Mouse (Mus musculus) ES-E14 (cell line): Measurements from ENCODE around the gene Gucy2d. TPM values are rescaled to one million over a fixed set of nuclear protein-coding genes. Genes with fewer than 3 reads are reported as not detected.

ENCODE experiments used
- DNase-seq: peaks from one replicate; pipeline ENCODE4 v3.0.0-alpha.2; 2013; ENCODE audit warnings: low read depth, low spot score
- H3K27ac ChIP-seq: 2 replicates; pipeline ENCODE4 v1.5.1; 2012; ENCODE audit warnings: low read depth, mild to moderate bottlenecking, low read length, moderate library complexity, mixed read lengths; ENCODE audit not compliant: poor library complexity, insufficient read depth, severe bottlenecking
- H3K36me3 ChIP-seq: 2 replicates; pipeline ENCODE4 v1.6.1; 2012; ENCODE audit warnings: mild to moderate bottlenecking, low read length, moderate library complexity, mixed read lengths; ENCODE audit not compliant: control insufficient read depth, poor library complexity, insufficient read depth, severe bottlenecking
- H3K4me1 ChIP-seq, 2 experiments: fragments of 150-350 bp in 1 of 2; sonication (generic) in 1 of 2; 2 replicates each; pipeline ENCODE4 v1.6.1; 2012; ENCODE audit warnings: low read length in 2 of 2, mild to moderate bottlenecking in 1 of 2, mixed read lengths in 1 of 2; ENCODE audit not compliant: control insufficient read depth in 2 of 2, insufficient read depth in 2 of 2, poor library complexity in 1 of 2
- H3K4me3 ChIP-seq, 2 experiments: fragments of 150-350 bp in 1 of 2; sonication (generic) in 1 of 2; 2 replicates each; pipeline ENCODE4 v1.5.1; 2012; ENCODE audit warnings: low read length in 2 of 2, low read depth in 1 of 2, mild to moderate bottlenecking in 1 of 2, mixed read lengths in 1 of 2; ENCODE audit not compliant: insufficient read depth in 1 of 2, poor library complexity in 1 of 2, severe bottlenecking in 1 of 2
- H3K9ac ChIP-seq: 2 replicates; pipeline ENCODE4 v1.6.1; 2012; ENCODE audit warnings: low read depth, mild to moderate bottlenecking, low read length, mixed read lengths; ENCODE audit not compliant: poor library complexity, insufficient read depth, severe bottlenecking
- H3K9me3 ChIP-seq: fragments of 150-350 bp; sonication (generic); 2 replicates; pipeline ENCODE4 v1.6.1; 2012; ENCODE audit warnings: low read depth, mild to moderate bottlenecking, low read length; ENCODE audit not compliant: control insufficient read depth, insufficient read depth
- CHD2 ChIP-seq: IDR thresholded peaks from 2 replicates; pipeline ENCODE4 v1.6.1; 2014; ENCODE audit warnings: mild to moderate bottlenecking, low read depth, low read length, inconsistent platforms
- HCFC1 ChIP-seq: IDR thresholded peaks from 2 replicates; pipeline ENCODE4 v1.6.1; 2012; ENCODE audit warnings: low read length, inconsistent platforms, borderline replicate concordance; ENCODE audit not compliant: insufficient read depth
- MAFK ChIP-seq: IDR thresholded peaks from 2 replicates; pipeline ENCODE4 v1.6.1; 2014; ENCODE audit warnings: mild to moderate bottlenecking, low read depth, low read length, inconsistent platforms; ENCODE audit not compliant: insufficient read depth
- ZC3H11A ChIP-seq: IDR thresholded peaks from 2 replicates; pipeline ENCODE4 v1.6.1; 2012; ENCODE audit warnings: low read depth, mild to moderate bottlenecking, inconsistent platforms, low read length, borderline replicate concordance
- ZNF384 ChIP-seq: IDR thresholded peaks from 2 replicates; pipeline ENCODE4 v1.6.1; 2012; ENCODE audit warnings: low read depth, low read length, inconsistent platforms
- in situ Hi-C, 2 experiments: fragments of 600-800 bp; cut with MboI; formaldehyde crosslinking; loops; one replicate each; pipeline ENCODE4 v1.15.1; 2025; ENCODE audit warnings: low sequenced_read_pairs in 2 of 2, inconsistent platforms in 1 of 2; ENCODE audit not compliant: unreplicated experiment in 2 of 2
- total RNA-seq: library from RNA; depleted of rRNA; stranded (reverse); fragments of 300-350 nt; gene quantifications from 2 replicates; pipeline ENCODE4 v1.2.3, GENCODE M21; 2012

The Gucy2d gene
- total RNA-seq, 1 experiment: not detected

DNA sequence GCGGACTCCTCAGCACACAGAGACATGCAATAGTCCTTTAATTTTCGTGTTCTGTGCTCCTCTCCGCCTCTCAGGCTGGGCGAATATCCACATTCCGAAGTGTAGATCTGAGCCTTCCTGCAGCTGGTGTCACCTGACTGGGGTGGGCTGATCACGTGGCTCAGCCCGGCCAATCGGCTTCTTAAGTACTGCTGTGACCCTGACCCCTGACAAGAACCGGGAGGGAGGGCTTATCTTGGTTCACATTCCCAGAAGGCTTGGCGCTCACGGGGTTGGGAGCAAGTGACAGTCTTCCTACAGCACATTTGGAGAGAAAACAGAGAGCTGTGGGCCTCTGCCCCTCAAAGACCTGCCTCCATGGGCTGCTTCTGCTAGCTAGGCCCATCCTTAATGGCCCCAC lies 16.7 kb upstream of the Gucy2d start:
- TF ChIP-seq HCFC1 (no peak), ZC3H11A (no peak), CHD2 (0 out of 2 replicates have a peak, but pooled peaks have one; percentile 36)
- in situ Hi-C loops: no loop called here
- Histone ChIP-seq H3K36me3 (no peaks in the 10 kb centered on the region), H3K9me3 (no peaks in the 10 kb centered on the region), H3K27ac (peak overlapping the region; percentile 10; the same call in 1 of the 2 replicates), H3K4me1 (peaks cover 0 to 4% of the 10 kb centered on the region in 2 experiments; a peak in 1 of 4 replicates), H3K9ac (peak overlapping the region; percentile 78), H3K4me3 (peak overlapping the region; percentile 70 to 76)
- DNase-seq: peak; percentile 71

DNA sequence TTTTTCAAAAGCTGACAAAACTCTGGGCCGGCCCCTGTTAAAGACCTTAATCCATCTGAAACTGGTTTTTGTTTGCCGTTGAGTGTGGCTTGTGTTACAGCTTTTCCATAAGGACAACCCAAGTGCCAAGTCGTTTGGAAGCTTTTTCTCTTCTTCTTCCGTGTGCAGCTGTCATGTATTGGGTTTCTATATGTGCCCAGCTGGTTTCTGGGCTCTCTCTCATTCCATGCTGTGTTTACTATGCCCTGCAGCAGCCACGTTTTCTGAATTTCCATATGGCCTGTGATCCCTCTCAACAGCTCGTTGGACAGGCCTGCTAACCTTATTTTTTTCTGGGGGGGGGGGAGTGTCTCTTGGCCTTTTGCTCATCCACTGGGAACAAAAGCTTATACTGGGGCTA lies 15.8 kb upstream of the Gucy2d start:
- Histone ChIP-seq H3K9ac (no peak overlapping the region), H3K4me1 (peaks cover 0 to 4% of the 10 kb centered on the region in 2 experiments; a peak in 1 of 4 replicates), H3K36me3 (no peaks in the 10 kb centered on the region), H3K9me3 (no peaks in the 10 kb centered on the region), H3K4me3 (no peak overlapping the region), H3K27ac (no peak overlapping the region)
- in situ Hi-C loops: no loop called here
- TF ChIP-seq MAFK: no peak
- no peak for TF ChIP-seq ZNF384
- no peak for TF ChIP-seq ZC3H11A
- no peak for TF ChIP-seq CHD2
- no peak for TF ChIP-seq HCFC1
- no peak for DNase-seq

DNA sequence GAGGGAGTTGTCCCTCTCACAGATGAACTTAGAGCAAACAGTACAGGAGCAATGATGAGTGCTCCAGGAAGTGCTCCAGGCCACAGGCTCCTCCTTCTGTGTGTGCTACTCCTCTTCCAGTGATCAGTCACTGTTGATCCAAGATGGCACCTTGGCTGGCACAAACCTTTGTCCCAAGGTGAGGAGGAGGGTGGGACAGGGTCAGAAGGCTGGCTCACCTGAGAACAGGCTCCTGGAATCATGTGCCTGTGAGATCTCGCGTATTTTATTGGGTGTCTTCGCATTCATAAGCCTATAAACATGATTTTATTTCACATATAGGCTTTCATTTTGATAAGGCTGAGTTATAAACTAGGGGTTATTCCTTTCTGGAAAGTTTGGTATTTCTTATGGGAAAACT lies 14.7 kb upstream of the Gucy2d start:
- no peak for DNase-seq
- Histone ChIP-seq H3K9ac (no peak overlapping the region), H3K4me1 (peaks cover 0 to 4% of the 10 kb centered on the region in 2 experiments; a peak in 1 of 4 replicates), H3K4me3 (no peak overlapping the region), H3K36me3 (no peaks in the 10 kb centered on the region), H3K9me3 (no peaks in the 10 kb centered on the region), H3K27ac (no peak overlapping the region)
- no peak for TF ChIP-seq HCFC1
- in situ Hi-C loops: no loop called here

DNA sequence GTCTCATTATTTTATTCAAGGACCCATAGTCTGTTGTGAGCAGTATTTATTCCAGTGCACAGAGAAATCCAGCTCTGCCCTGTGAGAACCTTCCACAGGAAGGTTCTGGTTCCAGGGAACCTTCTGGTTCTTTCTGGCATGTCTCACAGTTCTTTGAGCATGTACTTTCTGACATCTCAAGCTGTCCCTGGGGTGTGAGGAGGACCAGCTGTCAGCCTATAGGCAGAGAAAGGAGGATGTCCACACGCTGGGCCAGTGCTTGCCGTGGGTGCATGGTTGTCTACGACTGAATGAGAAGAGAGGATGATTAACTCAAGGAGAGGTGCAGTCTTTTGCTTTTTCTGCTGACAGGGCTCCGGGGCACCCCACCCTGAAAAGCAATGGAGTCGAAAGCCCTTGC lies 13.6 kb upstream of the Gucy2d start:
- Histone ChIP-seq H3K9ac (no peak overlapping the region), H3K4me3 (no peak overlapping the region), H3K9me3 (no peaks in the 10 kb centered on the region), H3K27ac (no peak overlapping the region), H3K4me1 (peaks cover 0 to 4% of the 10 kb centered on the region in 2 experiments; a peak in 1 of 4 replicates), H3K36me3 (no peaks in the 10 kb centered on the region)
- no peak for DNase-seq
- no peak for TF ChIP-seq ZC3H11A
- no peak for TF ChIP-seq MAFK
- no peak for TF ChIP-seq CHD2
- no peak for TF ChIP-seq HCFC1
- TF ChIP-seq ZNF384: no peak
- in situ Hi-C loops: no loop called here

DNA sequence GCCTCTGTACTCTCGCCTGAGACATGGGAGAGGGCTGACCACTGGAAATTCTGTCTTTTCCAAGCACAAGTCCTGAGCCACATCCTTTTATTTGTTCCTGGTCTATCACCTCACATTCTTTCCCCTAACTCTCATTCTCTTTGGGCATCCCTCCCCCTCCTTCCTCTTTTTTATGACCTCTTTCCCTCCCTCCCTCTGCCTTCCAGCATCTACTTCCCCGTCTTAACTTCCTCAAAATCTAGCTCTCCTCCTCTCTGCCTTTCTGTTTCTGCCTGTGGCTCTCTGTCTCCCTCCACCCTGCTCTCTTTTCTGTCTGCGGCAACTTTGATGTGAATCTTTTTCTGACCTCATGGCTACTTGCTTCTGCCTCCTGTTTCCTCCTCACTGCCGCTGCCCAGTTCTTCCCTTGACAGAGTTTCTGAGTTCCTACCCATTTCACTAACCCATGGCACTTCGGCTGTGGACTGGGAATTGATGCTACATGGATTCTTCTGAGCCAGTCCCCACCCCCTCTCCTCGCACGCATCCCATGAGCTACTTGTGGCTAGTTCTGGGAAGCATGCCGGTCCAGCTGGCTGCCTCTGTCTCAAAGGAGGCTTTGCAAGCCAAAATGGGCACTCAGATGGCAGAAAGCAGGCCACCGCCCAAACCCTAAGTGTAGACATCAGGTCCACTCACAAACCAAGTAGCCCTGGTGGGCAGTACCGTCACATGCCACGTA lies 12.9 kb upstream of the Gucy2d start:
- Histone ChIP-seq H3K9me3 (no peaks in the 10 kb centered on the region), H3K4me1 (peaks cover 0 to 4% of the 10 kb centered on the region in 2 experiments; a peak in 1 of 4 replicates), H3K36me3 (no peaks in the 10 kb centered on the region), H3K27ac (no peak overlapping the region), H3K4me3 (no peak overlapping the region), H3K9ac (no peak overlapping the region)
- in situ Hi-C loops: no loop called here
- DNase-seq: no peak
- TF ChIP-seq MAFK (no peak), ZNF384 (no peak), HCFC1 (no peak), ZC3H11A (no peak), CHD2 (no peak)
